ENCODE assay signal across 20 mouse cellular contexts in genomic region chr9:27538480-27538879, GRCm38 (mm10).
DNase-seq lines count a peak whose midpoint lies in the region; ATAC-seq and TF ChIP-seq lines count a peak whose summit lies in the region.
"Had no signal": no experiment of that assay in that cellular context is flagged by ENCODE, and none has a peak within 500 bp of the region (broad histone marks: within the 10 kb centered on the region; RNA-seq: fewer than 3 reads in every experiment).

No protein-coding gene starts in this region.

- no peak overlapping the region for H3K9ac ChIP-seq in kidney, embryonic 15.5 days
- no peak overlapping the region for H3K9ac ChIP-seq in intestine, embryonic 16.5 days (ENCODE audit: low read depth, low read length)
- H3K9ac ChIP-seq: embryonic facial prominence, embryonic 12.5 days; limb, embryonic 15.5 days; neural tube, embryonic 15.5 days had no signal

- H3K27me3 ChIP-seq in kidney, embryonic 15.5 days = no peaks in the 10 kb centered on the region
- H3K27me3 ChIP-seq in intestine, embryonic 16.5 days (replicated peaks; ENCODE audit: control insufficient read depth, insufficient read depth, low read length) = no peaks in the 10 kb centered on the region
- H3K27me3 ChIP-seq: embryonic facial prominence, embryonic 12.5 days; limb, embryonic 15.5 days; neural tube, embryonic 15.5 days had no signal

- intact Hi-C loops in gastrocnemius, adult 2 months (cut with DNase I) = no loop called here

- no peak for TF ChIP-seq CTCF in gastrocnemius, adult 2 months (IDR thresholded peaks at IDR 0.05)

- peak; percentile 78 for ATAC-seq in kidney, embryonic 15.5 days (replicated peaks; ENCODE audit: low FRiP score)
- no peak for ATAC-seq in intestine, embryonic 16.5 days
- ATAC-seq: activated CD4-positive, CD25-positive, alpha-beta regulatory T cell, adult 4 months; Patski had no signal

- H3K36me3 ChIP-seq in kidney, embryonic 15.5 days = no peaks in the 10 kb centered on the region
- H3K36me3 ChIP-seq in intestine, embryonic 16.5 days (ENCODE audit: control insufficient read depth, insufficient read depth, low read length) = no peaks in the 10 kb centered on the region
- H3K36me3 ChIP-seq: embryonic facial prominence, embryonic 12.5 days; limb, embryonic 15.5 days; neural tube, embryonic 15.5 days had no signal

- peak; percentile 54 for DNase-seq in gastrocnemius, adult 2 months
- DNase-seq in gastrocnemius, postnatal 4 days (ENCODE audit: low spot score in 2 of 2) = no peak
- no peak for DNase-seq in kidney, postnatal 10 days
- peak; percentile 15 for DNase-seq in right cerebral cortex, postnatal 4 days
- DNase-seq in right cerebral cortex, adult 2 months (ENCODE audit: low spot score in 2 of 2) = no peak
- DNase-seq: adrenal gland, postnatal 14 days; cerebellum, adult 2 months; heart, postnatal 10 days; kidney, postnatal 25 days; lung, postnatal 10 days; thymus, adult 2 months had no signal

- no peak overlapping the region for H3K27ac ChIP-seq in gastrocnemius, adult 2 months
- no peak overlapping the region for H3K27ac ChIP-seq in kidney, embryonic 15.5 days
- H3K27ac ChIP-seq in intestine, embryonic 16.5 days (ENCODE audit: low read length) = no peak overlapping the region
- H3K27ac ChIP-seq: embryonic facial prominence, embryonic 12.5 days; limb, embryonic 15.5 days; neural tube, embryonic 15.5 days had no signal

- H3K9me3 ChIP-seq in kidney, embryonic 15.5 days (replicated peaks) = no peaks in the 10 kb centered on the region
- no peaks in the 10 kb centered on the region for H3K9me3 ChIP-seq in intestine, embryonic 16.5 days (ENCODE audit: control insufficient read depth, low read length)
- H3K9me3 ChIP-seq: embryonic facial prominence, embryonic 12.5 days; limb, embryonic 15.5 days; neural tube, embryonic 15.5 days had no signal

- H3K4me2 ChIP-seq in kidney, embryonic 15.5 days = no peak overlapping the region
- H3K4me2 ChIP-seq in intestine, embryonic 16.5 days (ENCODE audit: low read depth, low read length) = no peak overlapping the region
- H3K4me2 ChIP-seq: embryonic facial prominence, embryonic 12.5 days; limb, embryonic 15.5 days; neural tube, embryonic 15.5 days had no signal

- H3K4me3 ChIP-seq in gastrocnemius, adult 2 months = no peak overlapping the region
- H3K4me3 ChIP-seq in kidney, embryonic 15.5 days (replicated peaks) = no peak overlapping the region
- no peak overlapping the region for H3K4me3 ChIP-seq in intestine, embryonic 16.5 days (ENCODE audit: low read length)
- H3K4me3 ChIP-seq: embryonic facial prominence, embryonic 12.5 days; limb, embryonic 15.5 days; megakaryocyte, embryonic 14.5 days; myocyte; neural tube, embryonic 15.5 days had no signal

- H3K4me1 ChIP-seq in kidney, embryonic 15.5 days = 0 out of 2 replicates have a peak, but pooled peaks cover 2% of the 10 kb centered on the region
- no peaks in the 10 kb centered on the region for H3K4me1 ChIP-seq in intestine, embryonic 16.5 days (ENCODE audit: control insufficient read depth, insufficient read depth, low read length)
- H3K4me1 ChIP-seq: embryonic facial prominence, embryonic 12.5 days; limb, embryonic 15.5 days had no signal

- 27% methylated on average over 5 of the region's 5 CpGs for WGBS in kidney, embryonic 15.5 days
- WGBS in intestine, embryonic 16.5 days = 41% methylated on average over 5 of the region's 5 CpGs

Comparison
In these comparisons a context has a peak if more than half of its experiments do, and no peak if none do; other contexts are left out.
1. DNase-seq: peak in gastrocnemius, adult 2 months (single experiment) and right cerebral cortex, postnatal 4 days (single experiment); none in gastrocnemius, postnatal 4 days (0 of 2), kidney, postnatal 10 days (single experiment) and right cerebral cortex, adult 2 months (0 of 2).